Mouse (Mus musculus) left cerebral cortex, adult 9 months (tissue): ENCODE measurements at regions not wholly inside any gene's neighbourhood (a gene's known extent, or its start where the extent isn't known, plus 50 kb on each side); places are given as distances from the start of the nearest gene placed in this dataset.

Experiments
- DNase-seq, 2 experiments: peaks; one replicate each; pipeline ENCODE4 v3.0.0; 2022; ENCODE audit warnings: low spot score in 2 of 2

DNA sequence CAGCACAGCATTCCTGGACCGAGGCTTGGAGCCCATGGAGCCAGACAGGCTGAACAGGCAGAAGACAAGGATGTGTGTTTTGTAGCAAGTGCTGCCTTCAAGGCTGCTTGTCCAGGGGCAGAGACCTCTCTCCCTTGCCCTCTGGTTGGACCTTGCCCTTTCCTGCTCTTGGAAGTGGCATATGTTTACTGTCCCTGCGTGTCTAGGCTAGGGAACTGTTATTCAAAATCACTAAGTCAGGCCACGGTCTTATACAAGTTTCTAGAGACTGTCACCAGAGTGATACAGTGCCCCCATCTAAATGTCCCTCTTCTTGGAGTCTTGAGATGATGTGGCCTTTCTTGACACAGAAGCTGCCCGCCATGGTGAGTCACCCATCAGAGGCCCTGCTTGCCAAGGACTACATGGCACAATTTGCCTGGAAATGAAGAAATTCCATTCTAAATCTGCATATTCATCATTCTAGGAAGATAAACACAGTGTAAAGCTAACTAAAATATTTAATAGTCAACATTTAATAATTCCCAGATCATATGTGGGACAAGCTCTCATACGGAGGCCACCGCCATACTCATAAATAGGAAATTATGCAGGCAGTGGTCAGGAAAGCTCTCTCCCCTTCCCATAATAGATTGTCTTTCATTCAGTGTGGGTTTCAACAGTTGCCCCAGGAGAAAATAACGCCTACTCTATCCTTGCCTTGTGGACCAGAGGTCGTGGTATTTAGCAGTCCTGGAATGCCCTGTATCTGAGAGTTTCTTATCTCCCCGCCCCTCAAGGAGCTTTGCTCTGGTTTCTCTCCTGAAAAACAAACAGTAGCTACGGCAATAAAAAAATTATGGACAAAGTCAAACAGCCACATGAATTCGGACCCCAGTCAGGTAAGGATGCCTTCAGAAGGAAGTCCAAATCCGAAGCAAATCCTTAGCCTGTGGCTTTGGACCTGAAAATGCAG, 50.9 kb upstream of the Lmo4 start:
- no peak for DNase-seq
